Comparison of ENCODE assay signal across 19 mouse cellular contexts in the genomic region with DNA sequence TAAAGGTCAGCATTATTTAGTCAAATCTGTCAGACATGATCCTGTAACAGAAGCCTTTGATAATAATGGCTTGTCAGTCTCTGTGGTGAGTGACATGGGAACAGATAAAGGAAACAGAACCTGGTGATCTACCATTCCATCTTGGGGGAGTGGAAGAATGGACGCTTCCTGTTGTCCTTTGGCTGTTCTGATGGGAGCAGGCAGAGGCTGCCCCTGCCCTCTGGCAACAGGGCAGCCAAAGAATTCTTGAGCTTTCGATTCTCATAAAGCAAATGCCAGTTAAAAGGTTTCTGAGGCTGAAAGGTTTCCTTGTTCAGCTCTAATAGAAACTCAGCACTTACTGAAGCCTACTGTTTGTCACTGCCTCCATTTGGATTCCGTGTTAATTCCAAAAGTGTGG.
DNase-seq lines count a peak whose midpoint lies in the region; ATAC-seq and TF ChIP-seq lines count a peak whose summit lies in the region.
"Had no signal": no experiment of that assay in that cellular context is flagged by ENCODE, and none has a peak within 500 bp of the region (broad histone marks: within the 10 kb centered on the region; RNA-seq: fewer than 3 reads in every experiment).

No protein-coding gene starts in this region.

- no peak for TF ChIP-seq POLR2A in brain, embryonic 14.5 days (IDR thresholded peaks at IDR 0.05; ENCODE audit: borderline replicate concordance, extremely low read depth, insufficient read depth, insufficient read length, poor library complexity, severe bottlenecking)

- H3K4me1 ChIP-seq in forebrain, embryonic 11.5 days (replicated peaks; ENCODE audit: control insufficient read depth, insufficient read depth, low read length) = no peaks in the 10 kb centered on the region
- peaks cover 19% of the 10 kb centered on the region for H3K4me1 ChIP-seq in forebrain, embryonic 10.5 days
- H3K4me1 ChIP-seq in heart, embryonic 14.5 days (ENCODE audit: control insufficient read depth in 2 of 2, insufficient read depth in 2 of 2, low read length in 2 of 2) = peaks cover 26 to 60% of the 10 kb centered on the region in 2 experiments
- H3K4me1 ChIP-seq in intestine, embryonic 14.5 days (replicated peaks; ENCODE audit: control insufficient read depth, insufficient read depth, low read length) = no peaks in the 10 kb centered on the region
- peaks cover 11% of the 10 kb centered on the region for H3K4me1 ChIP-seq in intestine, embryonic 16.5 days (ENCODE audit: control insufficient read depth, insufficient read depth, low read length)
- H3K4me1 ChIP-seq: liver, embryonic 13.5 days had no signal

- peak; percentile 26; the same call in 1 of the 2 replicates for ATAC-seq in forebrain, embryonic 11.5 days (replicated peaks; ENCODE audit: low FRiP score)
- no peak for ATAC-seq in heart, embryonic 14.5 days (ENCODE audit: insufficient number of reproducible peaks, insufficient read depth, low FRiP score, low read depth)
- ATAC-seq in intestine, embryonic 14.5 days (replicated peaks; ENCODE audit: low FRiP score, low TSS enrichment, low read depth) = no peak
- ATAC-seq in intestine, embryonic 16.5 days = no peak
- ATAC-seq: intestine, postnatal 0 days had no signal

- H3K36me3 ChIP-seq in forebrain, embryonic 11.5 days (ENCODE audit: control insufficient read depth, insufficient read depth, low read length) = no peaks in the 10 kb centered on the region
- no peaks in the 10 kb centered on the region for H3K36me3 ChIP-seq in forebrain, embryonic 10.5 days (replicated peaks)
- no peaks in the 10 kb centered on the region for H3K36me3 ChIP-seq in heart, embryonic 14.5 days (ENCODE audit: control insufficient read depth, insufficient read depth, low read length)
- H3K36me3 ChIP-seq in intestine, embryonic 14.5 days (ENCODE audit: control insufficient read depth, insufficient read depth, low read length) = no peaks in the 10 kb centered on the region
- no peaks in the 10 kb centered on the region for H3K36me3 ChIP-seq in intestine, embryonic 16.5 days (ENCODE audit: control insufficient read depth, insufficient read depth, low read length)
- H3K36me3 ChIP-seq: embryonic facial prominence, embryonic 12.5 days; limb, embryonic 12.5 days; liver, embryonic 13.5 days; lung, embryonic 15.5 days had no signal

- no peak for DNase-seq in forebrain, embryonic 11.5 days (ENCODE audit: low spot score)
- DNase-seq in forebrain, embryonic 10.5 days (ENCODE audit: extremely low spot score, low spot score) = no peak
- DNase-seq in heart, adult 9 months (ENCODE audit: low spot score in 2 of 2) = no peak
- DNase-seq in intestine, embryonic 14.5 days (ENCODE audit: low spot score) = peak; percentile 41
- DNase-seq in brain, embryonic 14.5 days (ENCODE audit: low read depth) = peak; percentile 43
- DNase-seq in kidney, postnatal 14 days = no peak
- DNase-seq: adrenal gland, adult 8-10 months; cerebellum, adult 11-12 months; cerebellum, postnatal 25 days; liver, embryonic 13.5 days; right cerebral cortex, postnatal 25 days; thymus, postnatal 14 days had no signal

- no peak for TF ChIP-seq CTCF in brain, embryonic 14.5 days (IDR thresholded peaks at IDR 0.05; ENCODE audit: borderline replicate concordance, extremely low read depth, insufficient read depth, insufficient read length)

- no peak overlapping the region for H3K27ac ChIP-seq in forebrain, embryonic 11.5 days (ENCODE audit: low read depth, low read length)
- H3K27ac ChIP-seq in forebrain, embryonic 10.5 days = no peak overlapping the region
- peak overlapping the region; percentile 0 to 61; a peak in 3 of 4 replicates for H3K27ac ChIP-seq in heart, embryonic 14.5 days (replicated peaks in 1 of 2; ENCODE audit: control insufficient read depth in 1 of 2, insufficient read depth in 1 of 2, low read depth in 2 of 2, low read length in 2 of 2)
- H3K27ac ChIP-seq in intestine, embryonic 14.5 days (ENCODE audit: low read depth) = no peak overlapping the region
- H3K27ac ChIP-seq in intestine, embryonic 16.5 days (ENCODE audit: low read length) = no peak overlapping the region
- H3K27ac ChIP-seq: embryonic facial prominence, embryonic 12.5 days; limb, embryonic 12.5 days; liver, embryonic 13.5 days; lung, embryonic 15.5 days; stomach, postnatal 0 days had no signal

- no peaks in the 10 kb centered on the region for H3K27me3 ChIP-seq in forebrain, embryonic 11.5 days (ENCODE audit: control insufficient read depth, insufficient read depth, low read length)
- no peaks in the 10 kb centered on the region for H3K27me3 ChIP-seq in forebrain, embryonic 10.5 days (ENCODE audit: poor library complexity, severe bottlenecking)
- H3K27me3 ChIP-seq in heart, embryonic 14.5 days (ENCODE audit: control insufficient read depth, insufficient read depth, low read length) = no peaks in the 10 kb centered on the region
- no peaks in the 10 kb centered on the region for H3K27me3 ChIP-seq in intestine, embryonic 14.5 days (replicated peaks; ENCODE audit: control insufficient read depth, insufficient read depth, low read length)
- no peaks in the 10 kb centered on the region for H3K27me3 ChIP-seq in intestine, embryonic 16.5 days (replicated peaks; ENCODE audit: control insufficient read depth, insufficient read depth, low read length)
- H3K27me3 ChIP-seq: embryonic facial prominence, embryonic 12.5 days; limb, embryonic 12.5 days; liver, embryonic 13.5 days; lung, embryonic 15.5 days had no signal

- H3K4me3 ChIP-seq in forebrain, embryonic 11.5 days (ENCODE audit: low read depth, low read length) = no peak overlapping the region
- H3K4me3 ChIP-seq in forebrain, embryonic 10.5 days = no peak overlapping the region
- no peak overlapping the region for H3K4me3 ChIP-seq in heart, embryonic 14.5 days (ENCODE audit: control insufficient read depth in 1 of 2, insufficient read depth in 1 of 2, low read depth in 1 of 2, low read length in 2 of 2)
- H3K4me3 ChIP-seq in intestine, embryonic 14.5 days (ENCODE audit: low read depth, low read length) = no peak overlapping the region
- H3K4me3 ChIP-seq in intestine, embryonic 16.5 days (ENCODE audit: low read length) = no peak overlapping the region
- H3K4me3 ChIP-seq: embryonic facial prominence, embryonic 12.5 days; limb, embryonic 12.5 days; liver, embryonic 13.5 days; lung, embryonic 15.5 days had no signal

- H3K4me2 ChIP-seq in forebrain, embryonic 11.5 days (ENCODE audit: low read depth, low read length, severe bottlenecking) = no peak overlapping the region
- H3K4me2 ChIP-seq in heart, embryonic 14.5 days (ENCODE audit: low read length) = no peak overlapping the region
- no peak overlapping the region for H3K4me2 ChIP-seq in intestine, embryonic 14.5 days (ENCODE audit: low read length)
- H3K4me2 ChIP-seq in intestine, embryonic 16.5 days (ENCODE audit: low read depth, low read length) = no peak overlapping the region
- H3K4me2 ChIP-seq: embryonic facial prominence, embryonic 12.5 days; limb, embryonic 12.5 days; liver, embryonic 13.5 days; lung, embryonic 15.5 days had no signal

- H3K9ac ChIP-seq in forebrain, embryonic 11.5 days (ENCODE audit: low read length) = no peak overlapping the region
- H3K9ac ChIP-seq in heart, embryonic 14.5 days (ENCODE audit: low read length) = no peak overlapping the region
- no peak overlapping the region for H3K9ac ChIP-seq in intestine, embryonic 14.5 days (ENCODE audit: low read length)
- no peak overlapping the region for H3K9ac ChIP-seq in intestine, embryonic 16.5 days (ENCODE audit: low read depth, low read length)
- H3K9ac ChIP-seq: embryonic facial prominence, embryonic 12.5 days; limb, embryonic 12.5 days; liver, embryonic 13.5 days; lung, embryonic 15.5 days had no signal

- no peaks in the 10 kb centered on the region for H3K9me3 ChIP-seq in forebrain, embryonic 11.5 days (ENCODE audit: control insufficient read depth, low read length)
- H3K9me3 ChIP-seq in forebrain, embryonic 10.5 days = no peaks in the 10 kb centered on the region
- no peaks in the 10 kb centered on the region for H3K9me3 ChIP-seq in heart, embryonic 14.5 days (ENCODE audit: control insufficient read depth, low read length)
- no peaks in the 10 kb centered on the region for H3K9me3 ChIP-seq in intestine, embryonic 14.5 days (ENCODE audit: control insufficient read depth, low read length)
- no peaks in the 10 kb centered on the region for H3K9me3 ChIP-seq in intestine, embryonic 16.5 days (ENCODE audit: control insufficient read depth, low read length)
- H3K9me3 ChIP-seq: embryonic facial prominence, embryonic 12.5 days; limb, embryonic 12.5 days; liver, embryonic 13.5 days; lung, embryonic 15.5 days had no signal

- WGBS in forebrain, embryonic 11.5 days = 46% methylated on average over 3 of the region's 3 CpGs
- WGBS in forebrain, embryonic 10.5 days = 47% methylated on average over 3 of the region's 3 CpGs
- 44% methylated on average over 3 of the region's 3 CpGs for WGBS in heart, embryonic 14.5 days
- WGBS in intestine, embryonic 14.5 days = 73% methylated on average over 3 of the region's 3 CpGs
- 67% methylated on average over 3 of the region's 3 CpGs for WGBS in intestine, embryonic 16.5 days

Comparison
In these comparisons a context has a peak if more than half of its experiments do, and no peak if none do; other contexts are left out.
1. DNase-seq: peak in intestine, embryonic 14.5 days (single experiment) and brain, embryonic 14.5 days (single experiment); none in forebrain, embryonic 11.5 days (single experiment), forebrain, embryonic 10.5 days (single experiment), heart, adult 9 months (0 of 2) and kidney, postnatal 14 days (single experiment).
2. H3K27ac ChIP-seq: peak in heart, embryonic 14.5 days (2 of 2); none in forebrain, embryonic 11.5 days (single experiment), forebrain, embryonic 10.5 days (single experiment), intestine, embryonic 14.5 days (single experiment) and intestine, embryonic 16.5 days (single experiment).